Mouse (Mus musculus) thymus, postnatal 4 days (tissue): ENCODE measurements around the gene Sugp1.

ENCODE experiments used
- DNase-seq: peaks from one replicate; pipeline ENCODE4 v3.0.0; 2021

The Sugp1 gene

DNA sequence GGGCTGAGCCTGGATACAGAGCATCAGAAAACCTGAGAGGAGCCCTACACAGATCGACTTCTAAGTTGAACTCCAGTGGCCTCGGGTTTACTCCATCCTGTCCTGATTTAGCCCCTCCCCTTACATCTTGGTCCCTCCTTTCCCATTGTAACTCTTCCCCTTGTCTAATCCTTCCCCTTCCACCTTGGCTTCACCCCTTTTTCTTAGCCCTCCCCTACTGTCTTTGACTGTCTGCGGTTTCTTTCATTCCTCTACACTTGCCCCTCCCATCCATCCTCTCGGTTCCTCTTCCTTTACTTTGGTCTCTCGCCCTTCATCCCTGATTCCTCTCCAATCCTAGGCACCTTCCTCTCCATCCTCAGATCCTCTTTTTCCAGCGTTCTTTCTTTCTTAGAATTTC is 71.9 kb downstream of the Sugp1 start:
- no peak for DNase-seq

DNA sequence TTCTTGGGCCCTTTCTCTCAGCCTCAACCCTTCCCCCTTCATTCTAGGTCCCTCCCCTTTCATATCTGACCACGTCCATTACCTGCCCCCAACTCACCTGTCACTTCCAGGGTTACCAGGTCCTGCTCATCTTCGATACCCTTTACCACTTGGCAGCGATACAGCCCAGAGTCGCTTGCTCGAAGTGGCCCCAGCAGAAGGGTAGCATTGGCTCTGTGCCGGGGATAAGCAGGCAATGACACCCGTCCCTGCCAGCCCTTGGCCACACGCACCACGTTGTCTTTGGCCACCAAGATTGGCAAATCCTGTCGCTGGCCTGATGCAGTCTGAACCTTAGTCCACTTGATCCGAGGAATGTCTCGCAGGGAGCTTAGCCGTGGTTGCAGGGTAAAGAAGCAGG is 72.3 kb downstream of the Sugp1 start:
- DNase-seq = no peak

DNA sequence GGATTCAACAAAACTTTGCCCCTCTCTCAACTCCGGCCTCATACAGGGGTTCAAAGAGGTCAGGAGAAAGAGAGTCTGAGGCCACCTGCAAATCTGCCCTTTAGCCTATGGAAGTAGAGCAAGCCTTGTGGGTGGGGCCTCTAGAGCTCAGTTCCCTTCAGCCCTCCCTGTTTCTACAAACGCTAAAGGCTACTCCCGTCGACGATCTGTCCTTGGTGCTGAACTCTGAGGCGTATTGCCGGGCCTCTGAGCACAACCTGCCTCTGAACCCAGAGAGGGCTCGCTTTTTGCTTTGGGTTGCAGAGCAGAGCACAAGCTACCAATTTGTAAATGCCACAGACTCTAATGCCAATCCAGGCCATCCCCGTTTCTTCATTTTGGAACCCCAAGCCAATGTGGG is 75.0 kb downstream of the Sugp1 start:
- peak; percentile 59 for DNase-seq

DNA sequence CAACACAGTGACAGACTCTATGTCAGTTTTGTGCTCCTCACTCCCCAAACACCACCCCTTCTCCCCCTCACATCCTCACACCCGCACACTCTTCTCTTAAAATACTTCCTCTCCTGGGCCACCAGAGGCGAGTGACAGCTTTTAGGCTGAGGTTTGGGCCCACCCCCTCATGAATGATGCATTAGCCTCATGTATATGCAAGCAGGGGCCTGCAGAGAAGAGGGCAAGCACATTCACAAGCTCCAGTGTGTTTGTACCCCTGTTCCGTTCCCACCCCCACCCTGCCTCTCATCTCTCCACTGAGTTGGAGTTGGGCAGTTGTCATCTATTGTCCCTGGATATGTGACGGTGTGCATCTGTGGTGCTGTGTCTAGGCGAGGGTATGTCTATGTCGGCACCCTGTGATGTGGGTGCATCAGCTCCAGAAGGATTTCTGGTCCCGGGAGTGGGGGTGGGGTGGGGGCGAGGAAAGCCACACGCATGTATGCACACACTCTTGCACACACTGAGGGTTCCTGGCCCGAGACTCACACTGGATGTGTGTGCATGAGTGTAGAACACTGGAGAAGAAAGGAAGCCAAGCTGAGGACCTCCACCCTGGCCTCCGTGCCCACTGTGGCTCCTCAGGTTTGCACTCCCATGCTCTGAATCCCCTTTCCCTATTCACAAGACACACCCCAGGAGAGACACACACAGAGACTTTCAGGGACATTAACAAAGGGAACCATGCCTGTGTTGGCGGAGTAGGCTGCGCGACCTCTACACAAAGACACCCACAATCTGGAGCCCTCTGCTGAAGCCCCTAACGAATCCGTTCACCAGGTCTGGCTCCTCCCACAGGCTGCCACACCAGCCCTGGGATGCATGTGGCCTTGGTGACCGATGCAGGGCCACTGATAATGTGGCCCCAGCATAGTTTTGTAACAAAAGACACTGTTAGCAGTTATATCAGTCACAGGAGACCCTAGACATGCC is 76.4 kb downstream of the Sugp1 start:
- DNase-seq = peak; percentile 30

DNA sequence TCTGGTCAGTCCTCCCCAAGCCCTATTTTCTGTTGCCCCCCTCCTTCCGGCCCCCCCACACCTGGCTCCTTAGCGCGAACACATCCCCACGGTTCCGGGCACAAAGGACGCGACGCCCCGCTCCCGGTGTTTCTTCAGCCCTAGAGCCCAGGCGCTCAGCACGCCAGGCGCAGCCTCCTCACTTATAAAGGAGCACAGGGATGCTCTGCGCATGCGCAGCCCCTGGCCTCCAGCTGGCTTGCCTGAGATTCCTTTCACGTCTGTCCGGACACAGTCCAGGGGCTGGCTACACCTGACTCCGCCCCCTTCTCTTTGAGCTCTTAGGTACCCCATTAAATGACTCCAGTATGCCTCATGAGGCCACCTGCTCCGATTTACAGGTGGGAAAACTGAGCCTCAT is 78.1 kb downstream of the Sugp1 start, which contains the start of gene Ncan:
Gene Ncan, minus strand, starts transcription at position 207 of the 400 bp plus-strand sequence.
- DNase-seq = peak; percentile 67
